In the genomic region with DNA sequence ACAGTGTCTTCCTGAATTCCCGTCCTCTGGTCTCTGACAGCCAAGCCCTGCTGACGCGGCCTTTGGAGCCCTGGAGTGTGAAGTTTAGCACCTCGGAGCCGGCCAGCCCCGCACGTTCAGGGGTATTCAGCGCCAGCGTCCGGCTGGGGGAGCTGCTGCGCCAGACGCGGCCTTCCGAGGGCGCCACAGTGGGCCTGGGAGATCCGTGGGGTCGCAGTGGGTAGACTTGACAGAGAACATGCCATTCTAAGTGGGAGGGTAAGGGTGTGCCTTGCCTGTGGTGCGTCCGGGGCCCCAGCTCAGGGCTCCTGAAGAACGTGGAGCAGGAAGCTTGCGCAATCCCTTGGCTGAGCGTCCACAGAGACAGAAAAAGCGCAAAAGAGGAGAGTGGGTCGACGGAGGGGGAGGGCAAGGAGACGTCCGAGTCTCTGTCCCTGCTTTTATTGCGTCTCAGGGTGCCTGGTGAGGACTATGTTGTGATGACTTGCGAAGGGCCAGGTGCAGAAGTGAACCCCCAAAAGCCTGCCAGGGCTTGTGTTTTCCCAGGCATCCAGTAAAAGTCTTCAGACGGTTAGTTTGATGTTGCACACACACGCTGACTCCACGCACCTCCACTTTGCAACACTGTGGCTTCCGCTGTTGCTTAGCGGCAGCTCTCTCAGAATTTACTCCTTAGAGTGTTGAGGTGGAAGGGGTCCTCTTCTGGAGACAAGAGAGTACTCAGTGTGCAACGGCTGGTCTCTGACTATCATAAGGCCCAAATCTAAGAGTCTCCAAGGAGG, we compare ENCODE assay signal across 8 mouse cellular contexts. TPM values are rescaled to one million over a fixed set of nuclear protein-coding genes. Genes with fewer than 3 reads are reported as not detected.
A peak's percentile ranks its signal among the peaks of the same experiment; 100 is the strongest.
DNase-seq lines count a peak whose midpoint lies in the region; ATAC-seq and TF ChIP-seq lines count a peak whose summit lies in the region.

No protein-coding gene starts in this region.

- 11% methylated on average over 35 of the region's 35 CpGs for WGBS in heart, adult 2 months
- 21% methylated on average over 35 of the region's 35 CpGs for WGBS in kidney, adult 2 months
- WGBS in lung, embryonic 14.5 days = 3% methylated on average over 35 of the region's 35 CpGs
- WGBS in small intestine, adult 2 months = 13% methylated on average over 35 of the region's 35 CpGs

- no peak for TF ChIP-seq POLR2A in heart, adult 2 months (IDR thresholded peaks at IDR 0.05; ENCODE audit: insufficient read depth, low read depth, low read length)
- no peak for TF ChIP-seq POLR2A in kidney, adult 2 months (IDR thresholded peaks at IDR 0.05; ENCODE audit: low read depth, low read length)
- TF ChIP-seq POLR2A in small intestine, adult 2 months (IDR thresholded peaks at IDR 0.05; ENCODE audit: low read depth, low read length) = no peak

- H3K9ac ChIP-seq in heart, adult 2 months (ENCODE audit: low read depth, low read length) = no peak overlapping the region
- H3K9ac ChIP-seq in lung, embryonic 14.5 days = no peak overlapping the region

- DNase-seq in layer of hippocampus, adult 2 months (ENCODE audit: low spot score in 2 of 2) = no peak
- no peak for DNase-seq in layer of hippocampus, postnatal 14 days (ENCODE audit: low spot score in 2 of 2)
- DNase-seq in heart, adult 2 months = peak; percentile 80 to 82
- DNase-seq in kidney, adult 2 months = peak; percentile 71
- DNase-seq in lung, embryonic 14.5 days = peak; percentile 79
- DNase-seq in adipocyte (ENCODE audit: low spot score) = no peak

- no peaks in the 10 kb centered on the region for H3K79me2 ChIP-seq in heart, adult 2 months (replicated peaks; ENCODE audit: control insufficient read depth, insufficient read depth, low read length)

- TF ChIP-seq CTCF in layer of hippocampus, adult 2 months (conservative IDR thresholded peaks at IDR 0.05) = peak; percentile 55
- TF ChIP-seq CTCF in heart, adult 2 months (IDR thresholded peaks at IDR 0.05) = peak; percentile 49
- no peak for TF ChIP-seq CTCF in kidney, adult 2 months (conservative IDR thresholded peaks at IDR 0.05; ENCODE audit: insufficient read depth, insufficient read length, low read depth, low read length)
- TF ChIP-seq CTCF in lung, embryonic 14.5 days (IDR thresholded peaks at IDR 0.05; ENCODE audit: low read depth) = peak; percentile 57
- TF ChIP-seq CTCF in small intestine, adult 2 months (IDR thresholded peaks at IDR 0.05; ENCODE audit: extremely low read depth, insufficient read length, insufficient replicate concordance, low read depth, low read length) = no peak

- no peak for TF ChIP-seq EP300 in heart, adult 2 months (IDR thresholded peaks at IDR 0.05; ENCODE audit: insufficient read depth, low read depth, low read length)

- H3K9me3 ChIP-seq in lung, embryonic 14.5 days (ENCODE audit: low read depth, low read length) = no peaks in the 10 kb centered on the region

- H3K4me3 ChIP-seq in layer of hippocampus, adult 2 months = no peak overlapping the region
- peak overlapping the region; percentile 25; the same call in 1 of the 2 replicates for H3K4me3 ChIP-seq in brown adipose tissue, adult 24 weeks (ENCODE audit: insufficient read depth, low read depth, low read length)
- H3K4me3 ChIP-seq in heart, adult 2 months = 0 out of 2 replicates have a peak overlapping the region, but pooled peaks have one; percentile 0
- no peak overlapping the region for H3K4me3 ChIP-seq in kidney, adult 2 months (ENCODE audit: insufficient read depth, low read depth, low read length)
- peak overlapping the region; percentile 13; the same call in 1 of the 2 replicates for H3K4me3 ChIP-seq in lung, embryonic 14.5 days (ENCODE audit: low read depth, low read length)
- peak overlapping the region; percentile 22 for H3K4me3 ChIP-seq in small intestine, adult 2 months (ENCODE audit: low read depth, low read length)

- peaks cover 15% of the 10 kb centered on the region for H3K27me3 ChIP-seq in heart, adult 2 months (ENCODE audit: control insufficient read depth, insufficient read depth, low read length)
- H3K27me3 ChIP-seq in kidney, adult 2 months (replicated peaks; ENCODE audit: control insufficient read depth, insufficient read depth, low read length) = no peaks in the 10 kb centered on the region; the same call in 1 of the 2 replicates
- peaks cover 34% of the 10 kb centered on the region for H3K27me3 ChIP-seq in lung, embryonic 14.5 days (ENCODE audit: insufficient read depth, low read length)
- peaks cover 37% of the 10 kb centered on the region for H3K27me3 ChIP-seq in small intestine, adult 2 months (ENCODE audit: control insufficient read depth, insufficient read depth, low read length)

- H3K36me3 ChIP-seq in heart, adult 2 months (ENCODE audit: control insufficient read depth, insufficient read depth, low read length) = no peaks in the 10 kb centered on the region
- no peaks in the 10 kb centered on the region for H3K36me3 ChIP-seq in kidney, adult 2 months (ENCODE audit: control insufficient read depth, insufficient read depth, low read length)
- peaks cover under 1% of the 10 kb centered on the region; the same call in 1 of the 2 replicates for H3K36me3 ChIP-seq in lung, embryonic 14.5 days (ENCODE audit: insufficient read depth)
- H3K36me3 ChIP-seq in small intestine, adult 2 months (ENCODE audit: control insufficient read depth, insufficient read depth, low read length) = no peaks in the 10 kb centered on the region

- peak overlapping the region; percentile 47 for H3K4me2 ChIP-seq in lung, embryonic 14.5 days

- H3K4me1 ChIP-seq in brown adipose tissue, adult 24 weeks (ENCODE audit: control insufficient read depth, insufficient read depth, insufficient read length, low read length) = peaks cover 13% of the 10 kb centered on the region
- peaks cover 9% of the 10 kb centered on the region for H3K4me1 ChIP-seq in heart, adult 2 months (ENCODE audit: control insufficient read depth, insufficient read depth, low read length)
- peaks cover 24% of the 10 kb centered on the region for H3K4me1 ChIP-seq in kidney, adult 2 months (ENCODE audit: control insufficient read depth, insufficient read depth, low read length)
- H3K4me1 ChIP-seq in lung, embryonic 14.5 days (ENCODE audit: insufficient read depth) = peaks cover 29% of the 10 kb centered on the region
- H3K4me1 ChIP-seq in small intestine, adult 2 months (ENCODE audit: control insufficient read depth, insufficient read depth, insufficient read length, low read length) = peaks cover 50% of the 10 kb centered on the region

- no peak for ATAC-seq in lung, embryonic 14.5 days (ENCODE audit: insufficient read depth)

- H3K27ac ChIP-seq in layer of hippocampus, adult 2 months = no peak overlapping the region
- H3K27ac ChIP-seq in brown adipose tissue, adult 24 weeks (replicated peaks; ENCODE audit: low read depth, low read length) = no peak overlapping the region
- no peak overlapping the region for H3K27ac ChIP-seq in heart, adult 2 months
- H3K27ac ChIP-seq in kidney, adult 2 months (ENCODE audit: insufficient read depth, low read depth, low read length) = no peak overlapping the region
- H3K27ac ChIP-seq in lung, embryonic 14.5 days (ENCODE audit: low read depth) = no peak overlapping the region
- H3K27ac ChIP-seq in small intestine, adult 2 months (ENCODE audit: insufficient read depth, low read depth, low read length) = no peak overlapping the region

- intact Hi-C loops in heart, adult 2 months (cut with DNase I) = no loop called here

RNA-seq across cellular contexts. Expression of a gene that starts 1.5 kb away (rescaled TPM):
- total RNA-seq in layer of hippocampus, adult 2 months (2021) = 10 to 100 TPM; 53.7 to 60.4 TPM
- total RNA-seq in layer of hippocampus, postnatal 14 days (2021) = 10 to 100 TPM; 59.1 to 59.4 TPM
- 37.3 and 37.4 TPM in 2 replicates for polyA plus RNA-seq in brown adipose tissue, adult 24 weeks (2012; ENCODE audit: insufficient read depth, insufficient read length, missing spikeins)
- 10 to 100 TPM in 1 of 2 experiments, 1 to 10 TPM in 1; 8.1 to 12.3 TPM for total RNA-seq in heart, adult 2 months (2021)
- polyA plus RNA-seq in heart, adult 2 months (2012; rRNA removed) = 4.7 and 5.4 TPM in 2 replicates
- polyA plus RNA-seq in kidney, adult 2 months (2012; rRNA removed) = 9.3 and 10.6 TPM in 2 replicates
- 13.1 and 13.8 TPM in 2 replicates for polyA plus RNA-seq in lung, embryonic 14.5 days (2014; fragmentation: Nextera tagmentation; extraction: Ambion mirVana)
- 4.2 and 7.6 TPM in 2 replicates for polyA plus RNA-seq in small intestine, adult 2 months (2012; rRNA removed)

RNA-seq across cellular contexts. Expression of a gene that starts 46.7 kb away (rescaled TPM):
- total RNA-seq in layer of hippocampus, adult 2 months (2021) = 10 to 100 TPM; 10.2 to 11.3 TPM
- 10 to 100 TPM; 15.0 to 15.2 TPM for total RNA-seq in layer of hippocampus, postnatal 14 days (2021)
- 4.7 and 9.1 TPM in 2 replicates for polyA plus RNA-seq in brown adipose tissue, adult 24 weeks (2012; ENCODE audit: insufficient read depth, insufficient read length, missing spikeins)
- total RNA-seq in heart, adult 2 months (2021) = 1 to 10 TPM; 4.0 to 5.3 TPM
- 2.0 and 2.7 TPM in 2 replicates for polyA plus RNA-seq in heart, adult 2 months (2012; rRNA removed)
- polyA plus RNA-seq in kidney, adult 2 months (2012; rRNA removed) = 2.1 and 2.7 TPM in 2 replicates
- 8.5 and 8.8 TPM in 2 replicates for polyA plus RNA-seq in lung, embryonic 14.5 days (2014; fragmentation: Nextera tagmentation; extraction: Ambion mirVana)
- polyA plus RNA-seq in small intestine, adult 2 months (2012; rRNA removed) = 4.4 and 4.7 TPM in 2 replicates

Comparison
In these comparisons a context has a peak if more than half of its experiments do, and no peak if none do; other contexts are left out.
1. DNase-seq: peak in heart, adult 2 months (2 of 2), kidney, adult 2 months (single experiment) and lung, embryonic 14.5 days (single experiment); none in layer of hippocampus, adult 2 months (0 of 2), layer of hippocampus, postnatal 14 days (0 of 2) and adipocyte (single experiment).
2. H3K4me3 ChIP-seq: peak in brown adipose tissue, adult 24 weeks (single experiment), heart, adult 2 months (single experiment), lung, embryonic 14.5 days (single experiment) and small intestine, adult 2 months (single experiment); none in layer of hippocampus, adult 2 months (single experiment) and kidney, adult 2 months (single experiment).
3. CTCF ChIP-seq: peak in layer of hippocampus, adult 2 months (single experiment), heart, adult 2 months (single experiment) and lung, embryonic 14.5 days (single experiment); none in kidney, adult 2 months (single experiment) and small intestine, adult 2 months (single experiment).